Mouse (Mus musculus) hindbrain, postnatal 0 days (tissue): ENCODE measurements around the gene Slc9a2. TPM values are rescaled to one million over a fixed set of nuclear protein-coding genes. Genes with fewer than 3 reads are reported as not detected.

ENCODE experiments used
- ATAC-seq: fragments of 200-750 bp; cut with Nextera tagmentation; 2 replicates; pipeline ENCODE4 v1.8.0; 2017; ENCODE audit warnings: mild to moderate bottlenecking, moderate TSS enrichment, moderate library complexity
- DNase-seq: peaks from one replicate; pipeline ENCODE4 v3.0.0-alpha.2; 2015; ENCODE audit warnings: low spot score
- H3K27ac ChIP-seq: fragments of 300-500 bp; sonication (generic); 2 replicates; pipeline ENCODE4 v1.5.1; 2014; ENCODE audit warnings: mild to moderate bottlenecking
- H3K27me3 ChIP-seq: fragments of 300-500 bp; sonication (generic); 2 replicates; pipeline ENCODE4 v1.6.1; 2014; ENCODE audit warnings: low read length, mixed read lengths; ENCODE audit not compliant: insufficient read depth
- H3K36me3 ChIP-seq: fragments of 300-500 bp; sonication (generic); 2 replicates; pipeline ENCODE4 v1.6.1; 2014; ENCODE audit warnings: low read length, mixed read lengths; ENCODE audit not compliant: insufficient read depth
- H3K4me1 ChIP-seq: fragments of 300-500 bp; sonication (generic); 2 replicates; pipeline ENCODE4 v1.6.1; 2014; ENCODE audit warnings: antibody characterized with exemption, low read length, mixed read lengths; ENCODE audit not compliant: insufficient read depth
- H3K4me2 ChIP-seq: fragments of 300-500 bp; sonication (generic); 2 replicates; pipeline ENCODE4 v1.6.1; 2014; ENCODE audit warnings: low read depth, mild to moderate bottlenecking, low read length, moderate library complexity, mixed read lengths
- H3K4me3 ChIP-seq: fragments of 300-500 bp; sonication (generic); 2 replicates; pipeline ENCODE4 v1.5.1; 2014; ENCODE audit warnings: low read length
- H3K9ac ChIP-seq: fragments of 300-500 bp; sonication (generic); replicated peaks from 2 replicates; pipeline ENCODE4 v1.6.1; 2014; ENCODE audit warnings: mild to moderate bottlenecking, low read length, moderate library complexity, mixed read lengths
- H3K9me3 ChIP-seq: fragments of 300-500 bp; sonication (generic); 2 replicates; pipeline ENCODE4 v1.6.1; 2016; ENCODE audit warnings: low read length, mixed read lengths
- CTCF ChIP-seq: IDR thresholded peaks from 2 replicates; pipeline ENCODE4 v1.5.1; 2016; ENCODE audit warnings: antibody characterized with exemption, control low read depth, low read depth
- WGBS: fragments of 180-500 bp; shearing (Covaris S2); extraction: QIAGEN DNeasy Blood & Tissue Kit; methylation state at CpG from one replicate; pipeline ENCODE4 v1.1.7; 2014; 5-methylcytosine and 5-hydroxymethylcytosine counted together
- polyA plus RNA-seq: library from polyadenylated mRNA; unstranded; fragments of >200 nt; fragmentation: Nextera tagmentation; extraction: Ambion mirVana; gene quantifications from 2 replicates; pipeline ENCODE4 v1.2.1, GENCODE M21; 2015
- total RNA-seq: library from RNA; depleted of rRNA; stranded (reverse); fragments of >200 nt; gene quantifications from 2 replicates; pipeline ENCODE4 v1.2.3, GENCODE M21; 2014

The Slc9a2 gene
- total and polyA plus RNA-seq, 2 experiments from 2014 or later: 0.78 to 3.5 TPM

GRCm38 (mm10) chr1:40783450-40783849 lies 103.1 kb downstream of the Slc9a2 start:
- Histone ChIP-seq H3K9me3 (peaks cover 6% of the 10 kb centered on the region; the same call in 1 of the 2 replicates), H3K27ac (no peak overlapping the region), H3K36me3 (peaks cover 24% of the 10 kb centered on the region; the same call in 1 of the 2 replicates), H3K4me1 (no peaks in the 10 kb centered on the region), H3K4me3 (no peak overlapping the region), H3K9ac (no peak overlapping the region), H3K4me2 (no peak overlapping the region), H3K27me3 (no peaks in the 10 kb centered on the region)
- no peak for DNase-seq
- ATAC-seq: no peak
- no peak for TF ChIP-seq CTCF
- WGBS: 92% methylated on average over 7 of the region's 7 CpGs

DNA sequence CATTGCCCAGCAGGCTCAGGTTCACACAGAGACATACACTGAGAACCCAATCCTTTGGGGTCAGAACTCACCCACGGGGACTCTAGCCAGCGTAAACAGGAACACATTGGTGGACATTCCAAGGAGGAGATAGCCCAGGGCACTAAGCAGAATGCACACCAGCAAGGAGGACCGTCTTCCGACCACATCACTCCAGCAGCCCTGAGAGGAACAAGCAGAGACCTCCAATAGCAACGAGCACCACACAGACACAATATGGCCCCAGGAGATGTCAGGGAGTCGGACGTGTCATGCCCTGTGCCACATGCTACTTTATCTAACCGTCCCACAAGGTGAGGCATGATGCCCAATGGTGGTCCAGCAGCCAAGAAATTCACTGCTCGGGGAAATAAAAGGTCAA lies 103.9 kb downstream of the Slc9a2 start:
- DNase-seq: no peak

DNA sequence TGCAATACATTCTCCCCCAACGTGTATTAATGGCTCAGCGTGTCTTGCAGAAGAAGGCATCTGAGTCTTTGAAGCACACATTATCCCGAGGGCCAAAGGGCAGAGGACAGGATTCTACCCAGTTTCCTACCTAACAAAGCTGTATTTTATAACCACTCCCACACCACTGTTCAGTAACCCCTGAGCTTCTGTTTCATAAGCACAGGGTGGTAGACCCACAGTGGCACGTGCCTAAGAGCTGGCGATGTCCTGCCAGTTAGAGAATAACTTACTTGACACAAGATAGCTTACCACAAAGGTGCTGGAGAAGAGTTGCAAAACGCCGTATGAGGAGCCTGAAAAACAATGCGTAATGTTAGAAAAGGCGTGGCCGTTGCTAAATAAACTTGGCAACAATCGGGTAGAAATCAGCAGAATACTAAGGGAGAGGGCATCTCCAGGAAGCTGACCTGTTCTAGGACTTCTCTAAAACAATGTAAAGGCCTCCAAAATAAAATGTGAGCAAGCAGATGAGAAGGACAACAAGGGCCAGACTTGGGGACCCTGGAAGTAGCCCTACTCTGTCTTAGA lies 105.6 kb downstream of the Slc9a2 start:
- WGBS: 87% methylated on average over 11 of the region's 11 CpGs
- Histone ChIP-seq H3K4me3 (no peak overlapping the region), H3K4me2 (no peak overlapping the region), H3K36me3 (0 out of 2 replicates have a peak, but pooled peaks cover 6% of the 10 kb centered on the region), H3K27me3 (no peaks in the 10 kb centered on the region), H3K27ac (no peak overlapping the region), H3K9ac (no peak overlapping the region), H3K4me1 (peaks cover under 1% of the 10 kb centered on the region; the same call in 1 of the 2 replicates), H3K9me3 (no peaks in the 10 kb centered on the region)
- ATAC-seq (no peak), DNase-seq (no peak)
- no peak for TF ChIP-seq CTCF

More for the DNA sequence above, 103.9 kb downstream of the Slc9a2 start:
- ATAC-seq: no peak
- Histone ChIP-seq H3K4me2 (no peak overlapping the region), H3K4me1 (no peaks in the 10 kb centered on the region), H3K27ac (no peak overlapping the region), H3K9ac (no peak overlapping the region), H3K36me3 (peaks cover 19% of the 10 kb centered on the region; the same call in 1 of the 2 replicates), H3K27me3 (no peaks in the 10 kb centered on the region), H3K9me3 (no peaks in the 10 kb centered on the region), H3K4me3 (no peak overlapping the region)
- TF ChIP-seq CTCF: no peak
- WGBS: 93% methylated on average over 9 of the region's 9 CpGs

GRCm38 (mm10) chr1:40788956-40789355 lies 108.6 kb downstream of the Slc9a2 start:
- WGBS: 73% methylated on average over 6 of the region's 6 CpGs
- ATAC-seq (no peak), DNase-seq (no peak)
- Histone ChIP-seq H3K4me3 (no peak overlapping the region), H3K4me2 (no peak overlapping the region), H3K27ac (no peak overlapping the region), H3K4me1 (peaks cover 4% of the 10 kb centered on the region; the same call in 1 of the 2 replicates), H3K9ac (no peak overlapping the region), H3K9me3 (no peaks in the 10 kb centered on the region), H3K36me3 (no peaks in the 10 kb centered on the region), H3K27me3 (no peaks in the 10 kb centered on the region)
- no peak for TF ChIP-seq CTCF

DNA sequence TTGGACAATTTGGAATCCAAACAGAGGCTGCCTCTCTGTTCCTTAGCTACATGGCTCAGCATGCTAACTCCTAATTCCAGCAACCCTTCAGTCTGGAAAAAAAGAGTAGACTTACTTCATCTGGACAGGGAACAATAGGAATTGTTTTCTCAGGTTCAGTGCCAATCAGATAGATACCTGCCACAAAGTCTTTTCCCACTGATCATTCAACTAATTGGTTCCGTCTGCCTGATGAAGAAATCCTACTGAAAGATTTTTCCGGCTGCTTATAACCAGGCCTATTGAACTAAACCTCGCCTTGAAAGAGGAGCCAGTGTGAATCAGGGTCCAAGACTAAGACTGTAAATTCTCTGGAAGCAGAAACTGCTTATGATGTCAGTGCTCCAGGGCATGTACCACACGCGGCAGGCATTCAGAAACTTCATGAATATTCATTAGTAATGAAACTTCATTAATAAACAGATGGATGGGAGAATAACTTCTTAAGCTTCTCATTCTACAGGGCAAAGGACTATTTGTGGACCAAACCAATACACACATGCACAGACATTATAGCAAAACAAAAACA lies 109.4 kb downstream of the Slc9a2 start:
- Histone ChIP-seq H3K27me3 (no peaks in the 10 kb centered on the region), H3K36me3 (no peaks in the 10 kb centered on the region), H3K27ac (no peak overlapping the region), H3K9me3 (no peaks in the 10 kb centered on the region), H3K4me1 (peaks cover 4% of the 10 kb centered on the region; the same call in 1 of the 2 replicates), H3K9ac (peak overlapping the region; percentile 43; the same call in 1 of the 2 replicates), H3K4me3 (peak overlapping the region; percentile 58), H3K4me2 (peak overlapping the region; percentile 68)
- ATAC-seq (peak; percentile 44), DNase-seq (peak; percentile 39)
- TF ChIP-seq CTCF: no peak
- 13% methylated on average over 5 of the region's 5 CpGs for whole genome bisulfite sequencing

DNA sequence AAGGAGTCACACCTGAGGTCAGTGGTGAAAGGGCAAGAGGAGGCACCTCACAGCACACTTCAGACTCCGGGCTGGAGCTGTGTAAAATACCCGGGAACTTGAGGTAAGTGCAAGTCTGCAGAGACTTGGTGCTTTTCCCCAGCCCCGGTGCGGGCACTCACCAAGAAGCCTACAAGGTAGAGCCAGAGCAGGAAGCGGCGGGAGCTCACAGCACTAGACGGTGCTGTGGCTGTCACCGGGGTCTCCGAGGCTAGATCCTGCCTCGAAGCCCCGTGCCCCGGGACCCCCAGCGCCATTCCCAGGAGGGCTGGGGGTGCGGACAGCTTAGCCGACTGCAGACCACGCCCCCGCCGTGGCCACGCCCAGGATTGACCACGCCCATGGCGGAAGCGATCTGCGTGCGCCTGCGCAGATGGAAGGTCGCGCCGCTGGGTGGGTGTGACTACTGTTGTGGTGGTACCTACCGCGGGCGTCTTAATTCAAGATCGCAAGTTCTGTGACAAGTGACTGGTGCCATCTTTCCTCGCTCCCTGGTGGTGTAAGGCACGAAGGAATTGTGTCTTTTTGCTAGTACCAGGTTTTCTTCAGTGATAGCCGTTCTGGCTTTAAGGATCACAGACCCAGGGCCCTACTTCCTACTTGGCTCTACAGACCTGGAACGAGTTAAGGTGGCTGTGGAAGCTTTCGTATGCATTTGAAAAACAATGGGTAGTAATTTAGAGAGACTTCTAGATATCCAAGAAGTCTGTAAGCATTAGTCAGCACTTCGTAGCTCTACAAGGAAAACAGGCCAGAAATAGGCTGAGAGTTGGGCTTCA lies 110.2 kb downstream of the Slc9a2 start, which contains the start of gene Mfsd9:
TSS of gene Mfsd9 (minus strand) at position 364 of the 818 bp plus-strand sequence.
- H3K9me3 ChIP-seq: no peaks in the 10 kb centered on the region
- peak within 1 kb of the TSS; percentile 43 for H3K9ac ChIP-seq
- WGBS: 5% methylated on average over 38 of the region's 38 CpGs
- peak within 1 kb of the TSS; percentile 68 for H3K4me2 ChIP-seq
- H3K27me3 ChIP-seq: no peaks in the 10 kb centered on the region
- H3K4me1 ChIP-seq: peaks cover 4% of the 10 kb centered on the region; the same call in 1 of the 2 replicates
- ATAC-seq (peak; percentile 97), DNase-seq (peak; percentile 94)
- peak within 1 kb of the TSS; percentile 58 for H3K4me3 ChIP-seq
- H3K27ac ChIP-seq: peak within 1 kb of the TSS; percentile 36; the same call in 1 of the 2 replicates
- H3K36me3 ChIP-seq: no peaks in the 10 kb centered on the region
- TF ChIP-seq CTCF: no peak
